Mouse (Mus musculus): ENCODE data around the gene Acin1.
A peak's percentile ranks its signal among the peaks of the same experiment; 100 is the strongest.

The Acin1 gene

DNA sequence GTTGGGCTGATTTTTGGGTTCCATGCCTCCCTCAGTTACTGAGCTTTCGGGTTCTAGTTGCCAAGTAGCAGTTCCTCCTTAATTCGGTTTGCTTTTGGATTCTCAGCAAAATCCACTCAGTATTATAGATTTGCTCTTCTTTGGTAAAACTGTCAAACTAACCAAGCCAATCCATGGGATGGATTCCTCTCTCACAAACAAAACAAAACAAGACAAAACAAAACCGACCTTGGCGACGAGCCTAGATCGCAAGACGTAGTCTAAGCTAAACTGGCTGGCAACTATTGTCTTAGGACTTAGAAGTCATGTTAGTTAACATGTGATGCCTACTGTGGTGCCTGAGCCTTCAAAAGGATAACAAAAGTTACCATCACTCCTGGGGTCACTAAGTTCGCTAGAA, 83.0 kb downstream of the Acin1 start:
- DNase-seq = no peak

DNA sequence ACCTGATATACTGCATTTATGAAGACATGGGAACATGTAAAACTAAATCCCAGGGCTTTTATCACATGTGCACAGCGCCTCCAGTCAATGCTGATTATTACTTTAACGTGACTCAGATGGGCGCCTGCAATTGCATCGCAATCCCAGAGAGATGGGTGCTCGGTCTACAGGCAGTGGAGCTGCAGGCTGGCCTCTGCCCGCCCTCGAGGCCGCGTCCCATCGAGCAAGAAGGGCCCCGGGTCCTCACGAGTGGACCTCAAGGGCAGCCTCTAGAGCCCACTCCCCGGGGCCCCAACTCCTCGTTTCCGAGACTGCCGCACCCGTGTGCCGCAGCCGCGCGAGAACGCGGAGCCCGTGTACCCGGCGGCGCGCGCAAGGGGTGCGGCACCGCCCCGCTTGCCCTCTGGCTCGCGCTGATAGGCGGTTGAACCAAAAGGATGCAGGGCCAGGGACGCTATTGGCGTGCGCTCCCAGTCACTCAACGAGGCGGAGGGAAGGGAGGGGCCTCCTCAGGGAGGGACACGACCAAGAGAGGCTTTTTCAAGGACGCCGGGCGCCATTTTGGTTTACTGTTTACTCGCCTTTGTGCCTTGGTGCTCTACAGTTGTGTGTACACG, 83.6 kb downstream of the Acin1 start:
- DNase-seq = peak; percentile 95

DNA sequence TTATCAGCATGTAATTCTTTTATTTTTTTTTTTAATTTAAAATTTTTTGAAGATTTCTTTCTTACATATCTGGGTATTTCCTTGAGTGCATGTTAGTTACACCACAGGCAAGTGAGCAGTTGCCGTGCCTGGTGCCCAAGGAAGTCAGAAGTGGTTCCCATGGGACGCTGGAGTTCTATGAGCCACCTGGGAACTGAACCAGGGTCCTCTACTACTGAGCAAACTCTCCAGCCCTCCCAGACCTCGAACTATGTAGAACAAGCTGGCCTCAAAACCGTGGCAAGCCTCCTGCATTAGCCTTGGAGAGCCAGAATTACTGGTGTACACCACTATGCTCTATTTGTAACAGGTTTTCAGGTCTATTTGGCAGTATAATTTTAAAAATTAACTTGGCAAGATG, 84.1 kb downstream of the Acin1 start:
- no peak for DNase-seq

DNA sequence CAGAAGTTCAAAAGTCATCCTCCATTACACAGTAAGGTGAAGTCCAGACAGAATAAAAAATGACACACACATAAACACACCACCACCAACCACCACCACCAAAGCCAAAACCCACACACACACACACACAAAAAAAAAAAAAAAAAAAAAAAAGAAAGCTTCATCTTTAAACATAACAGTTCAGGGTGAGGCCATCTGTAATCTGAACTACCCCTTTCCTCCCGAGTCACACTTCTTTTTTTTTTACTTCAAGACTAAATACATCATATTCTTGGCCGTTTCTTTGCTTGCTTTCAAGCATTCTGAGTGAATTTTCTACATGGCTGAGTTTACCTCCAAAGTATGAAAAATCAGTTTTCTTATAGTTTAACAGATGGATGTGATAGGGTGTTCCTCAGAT, 85.1 kb downstream of the Acin1 start:
- DNase-seq = no peak

DNA sequence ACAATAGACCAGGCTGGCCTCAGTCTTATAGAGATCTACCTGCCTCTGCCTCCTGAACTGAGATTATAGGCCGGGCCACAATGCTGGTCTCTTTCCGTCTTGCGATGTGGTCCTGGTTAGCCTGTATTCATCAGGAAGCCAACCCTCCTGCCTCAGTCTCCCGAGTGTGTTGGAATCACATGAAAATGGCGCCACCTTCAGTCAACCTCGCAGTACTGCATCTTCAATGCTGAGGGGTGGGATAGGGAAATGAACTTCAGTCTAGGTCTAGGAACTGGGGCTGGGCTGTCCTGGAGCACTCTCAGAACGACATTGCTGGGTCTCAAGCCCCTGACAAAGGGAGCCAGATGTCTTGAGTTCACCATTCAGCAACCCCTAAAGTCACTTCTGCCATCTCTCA, 89.6 kb downstream of the Acin1 start:
- DNase-seq = no peak

DNA sequence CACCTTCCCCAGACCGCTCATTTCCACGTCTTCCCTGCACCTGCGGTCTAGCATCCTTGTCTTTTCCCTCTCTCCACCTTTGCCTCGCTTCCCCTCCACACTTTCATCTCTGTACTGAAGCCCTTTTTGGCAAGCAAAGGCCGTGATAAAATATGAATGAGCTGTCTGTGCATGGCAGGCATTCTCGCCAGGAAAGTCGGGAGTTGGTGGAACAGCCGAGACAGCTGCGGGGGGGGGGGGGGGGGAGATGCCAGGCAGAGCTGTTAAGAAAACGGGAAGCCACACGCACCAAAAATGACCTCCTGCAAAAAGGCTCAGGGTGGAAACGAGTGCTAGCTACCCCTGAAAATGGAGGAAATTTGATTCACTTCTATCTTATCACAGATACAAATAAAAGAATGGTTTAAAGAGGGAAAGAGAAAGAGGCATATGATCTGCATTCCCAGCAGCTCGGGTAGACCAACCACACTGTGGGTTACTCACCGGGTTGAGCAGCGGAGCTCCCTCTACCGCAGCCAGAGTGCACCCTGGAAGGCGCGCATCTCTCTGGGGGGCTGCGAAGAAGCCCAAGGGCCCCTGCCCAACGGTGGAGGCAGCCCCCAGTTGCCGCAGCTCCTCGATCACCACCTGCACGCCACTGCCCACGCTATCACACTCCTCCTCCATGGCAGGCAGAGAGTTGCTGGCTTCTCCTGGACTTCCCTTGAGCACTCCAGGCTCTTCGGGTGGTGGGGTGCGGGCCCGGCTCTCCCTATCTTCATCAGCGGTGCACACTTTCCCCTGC, 91.9 kb downstream of the Acin1 start:
- DNase-seq = no peak

DNA sequence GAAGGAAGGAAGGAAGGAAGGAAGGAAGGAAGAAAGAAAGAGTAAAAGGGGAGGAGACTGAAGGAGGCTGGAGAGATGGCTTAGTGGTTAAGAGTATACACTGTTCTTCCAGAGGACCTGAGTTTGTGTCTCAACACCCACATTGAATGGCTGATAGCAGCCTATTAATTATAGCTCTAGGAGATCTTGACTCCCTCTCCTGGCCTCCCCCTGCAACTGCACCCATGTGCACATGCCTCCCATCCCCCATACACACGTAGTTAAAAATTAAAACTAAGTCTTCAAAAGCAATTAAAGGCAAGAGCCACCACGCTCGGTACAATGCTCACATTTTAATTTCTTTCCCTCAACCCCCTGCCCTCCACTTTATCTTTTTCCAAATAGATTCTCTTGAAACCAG, 92.7 kb downstream of the Acin1 start:
- DNase-seq = no peak

DNA sequence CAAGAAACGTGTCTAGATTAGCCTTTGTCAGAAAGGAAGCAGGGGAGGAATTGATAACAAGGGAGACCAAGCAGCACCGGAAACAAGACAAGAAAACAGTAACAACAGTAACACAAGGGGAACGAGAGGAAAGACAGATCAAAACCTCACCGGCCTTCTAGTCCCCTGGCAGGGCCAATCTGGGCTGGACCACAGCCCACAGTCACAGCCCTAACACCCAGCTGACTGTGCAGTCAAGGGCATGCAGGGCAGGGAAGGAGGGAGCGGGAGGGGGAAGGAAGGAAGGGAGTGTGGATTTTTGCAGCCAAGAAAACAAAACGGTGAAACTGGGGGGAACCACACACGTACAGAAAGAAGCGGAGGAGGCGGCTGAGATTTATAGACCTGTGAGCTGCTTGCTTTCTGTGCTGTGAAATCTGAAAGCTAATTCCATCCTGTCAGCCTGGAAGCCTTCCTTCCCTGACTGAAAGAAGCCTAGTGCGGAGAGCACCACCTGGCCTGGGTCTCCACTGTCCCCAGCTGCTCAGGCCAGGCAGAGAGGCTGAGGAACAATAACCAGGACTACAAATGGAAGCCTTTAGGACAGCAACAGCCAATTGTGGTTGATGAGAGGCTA, 94.3 kb downstream of the Acin1 start:
- DNase-seq = no peak
